Mouse (Mus musculus) myocyte (in vitro differentiated cells): ENCODE measurements around the gene Hacd1. TPM values are rescaled to one million over a fixed set of nuclear protein-coding genes. Genes with fewer than 3 reads are reported as not detected.

Experiments
- H3K27me3 ChIP-seq: one replicate; pipeline ENCODE4 v1.6.1; 2011; ENCODE audit not compliant: control insufficient read depth, insufficient read depth, insufficient read length
- H3K36me3 ChIP-seq: one replicate; pipeline ENCODE4 v1.6.1; 2011; ENCODE audit not compliant: control insufficient read depth, insufficient read depth
- H3K4me2 ChIP-seq: one replicate; pipeline ENCODE4 v1.6.1; 2011; ENCODE audit warnings: low read depth, control low read depth
- H3K4me3 ChIP-seq: one replicate; pipeline ENCODE4 v1.5.1; 2011; ENCODE audit warnings: mild to moderate bottlenecking, control low read depth, moderate library complexity
- H3K79me2 ChIP-seq: one replicate; pipeline ENCODE4 v1.6.1; 2011; ENCODE audit not compliant: control insufficient read depth, insufficient read depth
- H3ac ChIP-seq: one replicate; pipeline ENCODE4 v1.6.1; 2011; ENCODE audit not compliant: control insufficient read depth, insufficient read length
- CEBPB ChIP-seq: IDR thresholded peaks from 2 replicates; pipeline ENCODE4 v1.6.1; 2011; ENCODE audit warnings: mild to moderate bottlenecking, moderate library complexity; ENCODE audit not compliant: poor library complexity, insufficient read depth, severe bottlenecking
- E2F4 ChIP-seq: IDR thresholded peaks from one replicate; pipeline ENCODE4 v1.6.1; 2011; ENCODE audit warnings: mild to moderate bottlenecking, control low read depth, moderate library complexity; ENCODE audit not compliant: insufficient read depth
- MAX ChIP-seq: IDR thresholded peaks from one replicate; pipeline ENCODE4 v1.6.1; 2011; ENCODE audit warnings: low read depth, mild to moderate bottlenecking, control low read depth
- MYOD1 ChIP-seq, 3 experiments: IDR thresholded peaks; one replicate each; pipeline ENCODE4 v1.6.1; 2011; ENCODE audit warnings: control low read depth in 2 of 3, low read depth in 2 of 3, mild to moderate bottlenecking in 2 of 3, moderate library complexity in 1 of 3; ENCODE audit not compliant: insufficient read length in 2 of 3, control insufficient read depth in 1 of 3
- MYOG ChIP-seq, 3 experiments: IDR thresholded peaks; one replicate each; pipeline ENCODE4 v1.6.1; 2011; ENCODE audit warnings: control low read depth in 2 of 3, low read depth in 2 of 3, mild to moderate bottlenecking in 2 of 3; ENCODE audit not compliant: insufficient read length in 2 of 3, control insufficient read depth in 1 of 3, insufficient read depth in 1 of 3
- POLR2A ChIP-seq: IDR thresholded peaks from one replicate; pipeline ENCODE4 v1.6.1; 2011; ENCODE audit warnings: low read depth, mild to moderate bottlenecking, control low read depth, moderate library complexity; ENCODE audit not compliant: insufficient read length
- POLR2AphosphoS2 ChIP-seq: IDR thresholded peaks from one replicate; pipeline ENCODE4 v1.6.1; 2011; ENCODE audit warnings: low read depth, control low read depth; ENCODE audit not compliant: insufficient read length
- REST ChIP-seq: IDR thresholded peaks from one replicate; pipeline ENCODE4 v1.6.1; 2011; ENCODE audit warnings: mild to moderate bottlenecking, control low read depth, moderate library complexity; ENCODE audit not compliant: insufficient read depth, insufficient read length
- SRF ChIP-seq: IDR thresholded peaks from one replicate; pipeline ENCODE4 v1.6.1; 2011; ENCODE audit warnings: low read depth; ENCODE audit not compliant: control insufficient read depth, insufficient read length
- TCF12 ChIP-seq: IDR thresholded peaks from one replicate; pipeline ENCODE4 v1.6.1; 2011; ENCODE audit warnings: mild to moderate bottlenecking, control low read depth; ENCODE audit not compliant: poor library complexity, insufficient read depth, severe bottlenecking
- TCF3 ChIP-seq: IDR thresholded peaks from one replicate; pipeline ENCODE4 v1.6.1; 2011; ENCODE audit warnings: low read depth, control low read depth; ENCODE audit not compliant: insufficient read length
- USF1 ChIP-seq: IDR thresholded peaks from one replicate; pipeline ENCODE4 v1.6.1; 2011; ENCODE audit warnings: low read depth, mild to moderate bottlenecking, control low read depth, moderate library complexity
- polyA plus RNA-seq: library from polyadenylated mRNA; unstranded; fragments of >200 nt; fragmentation: generic; extraction: Trizol; gene quantifications from one replicate; pipeline ENCODE4 v1.2.1, GENCODE M21; 2012; ENCODE audit warnings: missing spikeins

Hacd1 gene
- polyA plus RNA-seq, 1 experiment, result 254 TPM

DNA sequence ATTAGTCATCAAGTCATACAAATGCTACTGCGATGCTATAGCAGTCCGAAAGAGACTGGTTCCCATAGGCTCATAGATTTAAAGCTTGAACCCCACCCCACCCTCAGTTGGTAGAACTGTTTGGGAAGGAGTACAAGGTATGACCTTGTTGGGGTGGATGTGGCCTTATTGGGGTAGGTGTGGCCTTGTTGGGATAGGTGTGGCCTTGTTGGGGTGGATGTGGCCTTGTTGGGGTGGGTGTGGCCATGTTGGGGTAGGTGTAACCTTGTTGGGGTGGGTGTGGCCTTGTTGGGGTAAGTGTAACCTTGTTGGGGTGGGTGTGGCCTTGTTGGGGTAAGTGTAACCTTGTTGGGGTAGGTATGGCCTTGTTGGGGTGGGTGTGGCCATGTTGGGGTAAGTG lies 14.7 kb downstream of the Hacd1 start:
- no peak for TF ChIP-seq MAX
- no peak for TF ChIP-seq TCF3
- no peak for TF ChIP-seq E2F4
- no peak for TF ChIP-seq POLR2A
- TF ChIP-seq MYOG (IDR thresholded peaks at IDR 0.05; ENCODE audit: control insufficient read depth in 1 of 3, insufficient read depth in 1 of 3, insufficient read length in 2 of 3, low read depth in 2 of 3), result no peak
- TF ChIP-seq REST, result no peak
- no peak for TF ChIP-seq USF1
- no peak for TF ChIP-seq TCF12
- TF ChIP-seq CEBPB, result no peak
- TF ChIP-seq POLR2AphosphoS2, result no peak
- TF ChIP-seq SRF, result no peak
- TF ChIP-seq MYOD1 (IDR thresholded peaks at IDR 0.05; ENCODE audit: control insufficient read depth in 1 of 3, insufficient read length in 2 of 3, low read depth in 2 of 3), result no peak
- no peaks in the 10 kb centered on the region for H3K27me3 ChIP-seq
- H3K36me3 ChIP-seq, result peaks cover 34% of the 10 kb centered on the region
- no peak overlapping the region for H3ac ChIP-seq
- H3K4me2 ChIP-seq, result no peak overlapping the region
- peaks cover 19% of the 10 kb centered on the region for H3K79me2 ChIP-seq
- H3K4me3 ChIP-seq, result no peak overlapping the region

DNA sequence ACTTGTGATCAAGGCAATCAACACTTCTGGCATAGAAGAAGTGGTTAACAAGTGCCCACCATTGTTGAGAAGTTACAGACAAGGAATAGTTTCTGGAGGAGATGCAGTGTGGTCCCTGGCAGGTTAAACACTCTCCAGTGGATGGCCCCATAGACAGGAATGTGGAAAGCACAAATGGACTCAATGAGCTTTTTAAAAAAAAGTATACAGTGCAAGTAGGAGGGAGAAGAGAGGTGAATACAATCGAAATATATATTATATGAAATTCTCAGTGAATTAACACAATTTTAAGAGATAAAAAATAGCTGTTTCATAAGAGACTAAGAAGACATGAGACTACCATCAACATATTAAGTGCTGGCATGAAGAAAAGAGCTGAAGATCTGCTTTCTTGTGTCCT lies 36.7 kb downstream of the Hacd1 start:
- Histone ChIP-seq H3K36me3 (no peaks in the 10 kb centered on the region), H3K79me2 (no peaks in the 10 kb centered on the region), H3K27me3 (no peaks in the 10 kb centered on the region), H3K4me3 (no peak overlapping the region), H3K4me2 (no peak overlapping the region), H3ac (no peak overlapping the region)
- no peak for TF ChIP-seq POLR2AphosphoS2
- TF ChIP-seq MYOG (IDR thresholded peaks at IDR 0.05; ENCODE audit: control insufficient read depth in 1 of 3, insufficient read depth in 1 of 3, insufficient read length in 2 of 3, low read depth in 2 of 3), result no peak
- TF ChIP-seq E2F4, result no peak
- no peak for TF ChIP-seq USF1
- no peak for TF ChIP-seq MYOD1 (IDR thresholded peaks at IDR 0.05; ENCODE audit: control insufficient read depth in 1 of 3, insufficient read length in 2 of 3, low read depth in 2 of 3)
- TF ChIP-seq REST, result no peak
- TF ChIP-seq SRF, result no peak
- TF ChIP-seq TCF3, result no peak
- no peak for TF ChIP-seq POLR2A
- TF ChIP-seq MAX, result no peak
- TF ChIP-seq TCF12, result no peak
- TF ChIP-seq CEBPB, result no peak

DNA sequence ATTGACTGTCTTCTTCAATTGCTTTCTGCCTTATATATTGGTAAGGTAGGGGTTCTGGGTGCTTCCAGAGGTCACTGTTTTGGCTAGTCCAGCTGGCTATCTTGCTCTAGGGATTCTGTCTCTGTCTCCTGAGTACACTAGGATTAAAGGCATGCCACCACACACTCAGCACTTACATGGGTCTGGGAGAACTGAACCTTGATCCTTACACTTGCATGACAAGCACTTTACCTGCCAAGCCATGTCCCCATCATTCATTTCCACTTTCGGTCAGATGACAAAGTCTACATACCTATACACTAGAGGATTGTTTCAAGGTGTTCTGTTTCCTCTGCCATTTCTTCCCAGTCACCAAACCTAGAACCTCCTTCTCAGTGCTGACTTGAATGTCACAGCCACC lies 50.8 kb downstream of the Hacd1 start:
- Histone ChIP-seq H3K36me3 (no peaks in the 10 kb centered on the region), H3ac (no peak overlapping the region), H3K4me3 (no peak overlapping the region), H3K27me3 (no peaks in the 10 kb centered on the region), H3K79me2 (no peaks in the 10 kb centered on the region), H3K4me2 (no peak overlapping the region)
- TF ChIP-seq POLR2A (no peak), SRF (no peak), TCF12 (no peak), MAX (no peak), REST (no peak), CEBPB (no peak), E2F4 (no peak), MYOD1 (IDR thresholded peaks at IDR 0.05; ENCODE audit: control insufficient read depth in 1 of 3, insufficient read length in 2 of 3, low read depth in 2 of 3) (no peak), USF1 (no peak), MYOG (IDR thresholded peaks at IDR 0.05; ENCODE audit: control insufficient read depth in 1 of 3, insufficient read depth in 1 of 3, insufficient read length in 2 of 3, low read depth in 2 of 3) (no peak), POLR2AphosphoS2 (no peak), TCF3 (no peak)

DNA sequence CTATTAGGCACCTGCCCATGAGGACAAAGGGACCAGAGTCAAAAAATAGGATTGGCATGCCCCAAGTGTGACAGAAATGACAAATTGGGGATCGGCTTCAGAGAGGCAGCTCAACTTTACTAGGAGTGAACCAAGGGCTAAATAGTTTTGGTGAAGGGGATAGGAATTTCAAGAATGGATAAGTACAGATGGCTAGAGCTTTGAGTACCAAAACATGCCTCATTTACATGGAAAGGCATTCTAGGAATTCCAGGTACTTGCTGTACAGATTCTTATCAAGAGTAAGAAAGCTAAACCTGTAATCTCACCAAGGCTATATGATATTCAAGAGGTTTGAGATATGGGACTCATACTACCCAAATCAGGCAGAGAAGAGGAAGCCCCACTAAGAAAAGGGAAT lies 95.8 kb downstream of the Hacd1 start:
- no peaks in the 10 kb centered on the region for H3K79me2 ChIP-seq
- H3K27me3 ChIP-seq, result no peaks in the 10 kb centered on the region
- no peak overlapping the region for H3ac ChIP-seq
- no peak overlapping the region for H3K4me2 ChIP-seq
- no peak overlapping the region for H3K4me3 ChIP-seq
- no peaks in the 10 kb centered on the region for H3K36me3 ChIP-seq
- TF ChIP-seq REST (no peak), E2F4 (no peak), POLR2AphosphoS2 (no peak), CEBPB (no peak), USF1 (no peak), TCF12 (no peak), MYOG (IDR thresholded peaks at IDR 0.05; ENCODE audit: control insufficient read depth in 1 of 3, insufficient read depth in 1 of 3, insufficient read length in 2 of 3, low read depth in 2 of 3) (no peak), MAX (no peak), POLR2A (no peak), SRF (no peak), TCF3 (no peak), MYOD1 (IDR thresholded peaks at IDR 0.05; ENCODE audit: control insufficient read depth in 1 of 3, insufficient read length in 2 of 3, low read depth in 2 of 3) (no peak)

DNA sequence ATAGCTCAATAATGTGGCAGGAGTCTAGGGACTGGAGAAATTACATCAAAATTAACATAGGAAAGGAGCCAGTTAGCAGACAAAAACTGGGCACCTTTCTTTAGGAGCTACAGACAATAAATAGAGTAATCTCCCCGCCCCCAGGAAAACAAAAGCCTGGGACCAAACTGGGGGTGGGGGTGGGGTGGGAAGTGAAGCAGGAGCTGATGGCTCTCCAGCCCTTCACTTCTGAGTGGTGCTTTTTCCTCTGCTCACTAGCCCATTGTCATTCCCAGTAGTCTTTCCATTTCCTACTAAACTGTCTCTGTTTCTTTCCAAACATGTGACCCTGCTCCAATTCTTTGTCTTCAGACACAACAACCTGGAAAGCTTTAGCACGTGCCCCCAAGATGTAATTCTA lies 99.5 kb downstream of the Hacd1 start:
- Histone ChIP-seq H3ac (no peak overlapping the region), H3K27me3 (no peaks in the 10 kb centered on the region), H3K4me3 (no peak overlapping the region), H3K36me3 (no peaks in the 10 kb centered on the region), H3K79me2 (no peaks in the 10 kb centered on the region), H3K4me2 (no peak overlapping the region)
- TF ChIP-seq POLR2A (no peak), POLR2AphosphoS2 (no peak), MYOG (IDR thresholded peaks at IDR 0.05; ENCODE audit: control insufficient read depth in 1 of 3, insufficient read depth in 1 of 3, insufficient read length in 2 of 3, low read depth in 2 of 3) (no peak), REST (no peak), CEBPB (no peak), TCF12 (no peak)
